Mouse (Mus musculus): ENCODE data around the gene Tsga10ip.
A peak's percentile ranks its signal among the peaks of the same experiment; 100 is the strongest.
"Not testable (repeated sequence)": the region's sequence is repeated elsewhere in the genome, so short reads cannot be mapped to it uniquely, and the experiment has no call there.

The Tsga10ip gene

DNA sequence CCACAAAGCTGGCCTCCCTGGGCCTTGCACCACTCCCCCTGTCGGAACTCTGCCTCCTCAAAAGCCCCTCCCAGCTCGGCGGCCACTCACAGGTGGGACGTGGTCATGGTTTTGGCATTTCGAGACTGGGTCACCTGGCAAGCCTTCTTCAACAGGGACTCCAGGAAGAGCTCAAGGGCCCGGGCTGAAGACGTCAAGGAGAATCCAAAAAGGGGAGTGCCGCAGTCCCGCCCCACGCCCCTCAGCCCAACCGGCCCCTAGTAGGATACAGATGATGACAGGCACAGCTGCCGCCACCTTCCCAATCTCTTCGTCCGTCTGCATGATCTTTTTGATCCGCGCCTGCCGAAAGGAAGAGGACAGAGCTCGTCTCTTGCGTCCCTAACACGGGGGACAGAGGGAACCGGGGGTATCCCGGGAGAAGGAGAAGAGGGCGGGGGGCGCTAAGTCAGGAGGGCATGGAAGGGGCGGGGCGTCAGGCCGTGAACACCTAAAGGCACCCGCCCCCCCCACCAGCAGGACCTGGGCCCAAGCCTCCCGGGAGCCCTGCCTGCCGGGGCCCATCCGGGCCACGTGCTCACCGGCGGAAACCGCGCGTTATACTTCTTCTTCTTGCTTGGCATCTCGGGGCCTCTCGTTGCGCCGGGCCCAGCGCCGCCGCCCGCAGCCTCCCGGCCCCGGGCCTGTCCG, 21.9 kb upstream of the Tsga10ip start:
- peak; percentile 80 for DNase-seq (ENCODE audit: low read depth, low spot score)

DNA sequence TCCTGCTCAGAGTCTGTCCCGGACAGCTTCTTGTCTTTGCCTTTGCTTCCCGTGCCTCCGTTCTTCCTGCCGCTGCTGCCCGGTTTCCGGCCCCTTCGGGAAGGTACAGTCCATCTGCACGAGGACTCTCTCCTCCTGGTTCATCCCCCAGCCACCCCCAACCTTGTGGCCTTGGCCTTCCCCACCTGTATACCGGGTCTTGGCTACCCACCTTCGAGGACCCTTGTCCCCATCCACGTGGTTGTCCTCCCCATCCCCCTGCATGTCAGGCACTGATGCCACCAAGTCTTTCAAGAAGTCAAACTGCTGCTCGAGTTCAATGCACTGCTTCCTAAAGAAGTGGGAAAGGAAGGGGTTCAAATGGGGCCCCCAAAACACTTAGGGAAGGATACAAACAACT, 21.2 kb upstream of the Tsga10ip start:
- no peak for DNase-seq (ENCODE audit: low read depth, low spot score)

DNA sequence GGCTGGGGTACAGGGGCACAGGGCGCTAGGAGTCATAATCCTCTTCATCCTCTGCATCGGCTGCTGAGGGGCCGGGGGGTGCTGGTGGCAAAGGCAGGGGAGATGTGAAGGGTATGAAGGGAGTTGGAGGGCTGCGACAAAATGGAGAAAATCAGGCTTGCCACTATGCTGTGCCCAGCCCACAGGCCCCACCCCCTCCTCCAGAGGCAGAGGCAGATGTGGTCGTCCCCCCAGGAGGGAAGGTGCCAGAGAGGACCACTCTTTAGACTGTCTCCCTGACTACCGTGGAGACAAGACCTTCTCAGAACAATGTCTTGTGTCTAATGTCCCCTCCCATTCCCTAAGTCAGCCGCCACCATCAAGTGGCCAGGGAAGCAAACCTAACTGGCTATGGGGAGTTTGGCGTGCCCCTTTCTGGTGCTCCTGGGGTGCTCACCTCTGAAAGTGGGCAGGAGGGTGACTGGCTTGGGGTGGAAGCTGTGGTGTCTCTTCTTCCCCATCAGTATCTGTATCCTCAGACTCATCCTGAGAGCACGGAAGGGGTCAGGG, 20.6 kb upstream of the Tsga10ip start:
- DNase-seq (ENCODE audit: low read depth, low spot score) = no peak

DNA sequence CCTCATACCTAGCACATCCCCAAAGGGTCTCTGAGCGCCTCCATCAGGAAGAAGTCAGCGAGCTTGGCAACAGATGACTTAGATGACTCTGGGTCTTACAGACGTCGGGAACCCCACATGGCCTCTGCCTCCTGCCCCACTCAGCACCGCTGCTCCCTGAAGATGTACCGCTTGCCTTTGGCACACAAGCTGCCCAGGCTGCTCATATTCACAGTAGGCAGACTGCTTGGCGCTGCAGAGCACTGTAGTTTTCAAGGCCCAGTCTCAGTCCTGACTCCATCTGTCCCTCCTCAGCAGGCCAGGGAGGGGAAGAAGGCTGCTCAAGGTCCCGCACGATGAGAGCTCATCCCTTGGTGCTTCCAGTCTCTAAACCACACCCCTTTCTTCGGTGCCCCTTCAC, 19.9 kb upstream of the Tsga10ip start:
- DNase-seq (ENCODE audit: low read depth, low spot score) = no peak

DNA sequence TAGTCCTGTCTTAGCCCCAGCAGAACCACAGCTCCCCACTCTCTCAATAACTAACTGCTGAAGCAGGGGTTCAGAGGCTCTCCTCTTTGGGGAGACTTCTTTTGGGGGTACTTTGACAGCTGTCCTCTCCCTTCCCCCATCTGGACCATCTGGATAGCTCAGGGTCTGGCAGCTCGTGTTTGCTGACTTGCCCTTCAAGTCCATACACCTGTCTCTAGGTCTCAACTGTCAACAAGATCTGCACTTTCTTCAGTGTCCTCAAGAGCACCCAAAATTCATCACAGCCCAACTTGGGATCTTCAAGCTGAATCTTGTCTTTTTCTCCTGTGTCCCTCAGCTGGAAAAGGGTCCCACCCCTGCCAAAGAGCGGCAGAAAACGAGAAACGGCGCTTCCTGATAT, 19.5 kb upstream of the Tsga10ip start:
- DNase-seq (ENCODE audit: low read depth, low spot score) = no peak

DNA sequence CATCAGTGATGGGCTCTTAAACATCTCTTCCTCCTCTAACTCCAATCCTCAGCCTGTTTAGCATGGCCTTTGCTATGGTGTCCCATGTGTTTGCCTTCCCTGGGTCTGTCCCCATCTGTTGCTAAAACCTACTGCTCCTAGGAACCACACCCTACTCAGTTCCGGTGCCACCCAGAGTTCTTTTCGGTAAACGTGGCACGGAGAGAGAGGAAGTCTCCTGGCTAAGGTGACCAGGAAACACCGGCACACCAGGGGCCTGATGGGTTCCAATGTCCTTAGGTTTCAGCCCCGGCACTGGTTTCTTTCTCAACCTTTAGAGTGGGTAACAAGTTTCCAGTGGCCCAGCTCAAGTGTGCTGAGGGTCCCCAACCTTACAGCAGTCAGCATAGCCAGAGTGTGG, 18.3 kb upstream of the Tsga10ip start:
- DNase-seq (ENCODE audit: low read depth, low spot score) = no peak

DNA sequence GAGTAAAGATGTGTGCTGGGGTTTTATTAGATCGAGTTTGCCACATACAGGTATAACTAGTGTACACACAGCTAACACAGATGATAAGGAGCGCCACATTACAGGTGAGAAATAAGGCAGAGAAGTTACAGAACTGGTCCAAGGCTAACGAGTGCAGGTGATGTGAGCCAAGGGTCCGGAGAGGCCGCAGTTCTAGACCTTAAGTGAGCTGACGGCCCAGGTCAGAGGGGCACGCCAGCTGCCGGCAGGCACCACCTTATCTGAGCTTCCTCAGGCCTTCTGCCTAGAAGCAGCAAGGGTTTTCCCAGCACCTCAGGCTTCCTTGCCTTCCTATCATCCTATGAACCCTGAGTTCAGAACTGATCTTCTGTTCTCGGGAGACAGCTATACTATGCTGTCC, 17.3 kb upstream of the Tsga10ip start:
- DNase-seq (ENCODE audit: low read depth, low spot score) = no peak

DNA sequence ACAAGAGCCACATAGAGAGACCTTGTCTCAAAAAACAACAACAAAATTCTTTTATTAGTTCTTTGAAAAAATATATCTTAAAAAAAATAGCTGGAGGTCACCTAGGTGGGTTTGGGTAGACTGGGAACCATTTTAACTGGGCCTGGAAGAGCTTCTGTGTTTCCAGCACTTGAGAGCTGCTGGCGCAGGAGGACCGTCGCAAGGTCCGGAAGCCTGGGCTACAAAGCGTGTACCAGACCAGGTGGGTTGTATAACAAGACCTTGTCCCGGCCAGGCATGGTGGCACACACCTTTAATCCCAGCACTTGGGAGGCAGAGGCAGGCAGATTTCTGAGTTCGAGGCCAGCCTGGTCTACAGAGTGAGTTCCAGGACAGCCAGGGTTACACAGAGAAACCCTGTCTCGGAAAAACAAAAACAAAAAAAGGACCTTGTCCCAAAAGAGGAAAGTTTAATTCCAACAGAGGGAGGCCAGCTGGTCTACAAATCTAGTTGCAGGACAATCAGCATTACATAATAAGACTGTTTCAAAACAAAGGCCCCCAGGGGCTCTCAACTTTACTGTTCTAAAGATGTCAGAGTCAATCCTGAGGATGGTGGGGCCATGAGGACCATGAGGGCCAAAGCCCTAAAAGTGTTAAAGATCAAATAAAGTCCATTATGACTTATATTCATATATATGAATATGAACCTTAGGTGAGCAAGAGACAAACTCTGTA, 16.6 kb upstream of the Tsga10ip start:
- no peak for DNase-seq (ENCODE audit: low read depth, low spot score)

DNA sequence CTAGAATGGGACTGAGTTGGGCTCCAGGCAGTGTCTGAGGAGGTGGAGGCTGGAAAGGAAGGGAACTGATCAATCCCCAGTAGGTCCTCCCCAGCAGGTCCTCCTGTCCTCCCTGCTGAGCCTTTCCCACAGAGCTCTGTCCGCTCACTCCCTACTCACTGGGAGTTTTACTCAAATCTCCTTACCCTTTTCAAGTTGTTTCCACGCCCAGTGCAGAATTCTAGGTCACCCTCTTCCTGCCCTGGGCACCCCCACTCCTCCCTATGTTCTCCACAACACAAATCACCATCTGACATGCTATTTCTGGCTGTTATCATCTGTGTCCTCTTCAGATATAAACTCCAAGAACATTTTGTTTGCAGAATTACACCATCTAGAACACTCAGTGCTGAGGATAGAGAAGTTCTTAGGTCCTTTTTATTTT, 12.2 kb upstream of the Tsga10ip start:
- no peak for DNase-seq (ENCODE audit: low read depth, low spot score)

DNA sequence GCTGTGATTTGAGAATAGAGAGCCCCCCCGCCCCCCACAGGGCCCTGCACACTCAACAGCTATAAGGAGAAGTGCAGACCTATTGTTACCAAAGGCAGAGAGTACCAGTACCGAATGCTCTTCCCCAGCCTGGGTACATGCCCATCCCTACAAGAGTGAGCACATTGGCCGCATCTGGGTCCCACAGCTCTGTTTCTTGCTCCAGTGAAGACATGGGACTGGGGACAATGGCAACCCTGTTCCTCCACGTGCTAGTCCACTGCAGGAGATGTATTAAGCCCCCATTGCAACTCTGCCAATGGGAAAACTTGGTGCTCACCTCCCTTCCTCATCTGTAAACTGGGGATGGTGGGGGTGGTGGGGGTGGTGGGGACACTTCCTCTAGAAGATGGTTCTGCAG, 11.5 kb upstream of the Tsga10ip start:
- DNase-seq (ENCODE audit: low read depth, low spot score) = no peak

DNA sequence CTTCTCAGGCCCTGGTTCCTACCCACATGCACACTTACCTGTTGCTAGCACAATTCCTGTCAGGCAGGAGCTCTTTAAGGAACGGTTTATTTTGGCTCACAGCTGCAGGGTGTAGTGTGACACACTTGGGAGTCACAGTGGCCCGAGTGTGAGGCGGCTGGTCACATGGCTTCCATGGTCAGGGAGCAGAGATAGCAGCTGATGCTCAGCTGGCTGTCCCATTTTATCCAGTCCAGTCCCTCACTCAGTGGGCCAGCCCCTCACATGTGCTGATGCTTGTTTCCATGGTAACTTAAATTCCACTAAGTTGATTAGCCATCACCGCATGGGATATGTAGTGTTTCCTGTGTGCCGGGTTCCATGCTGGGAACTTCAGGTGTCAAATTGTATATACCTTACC, 9.6 kb upstream of the Tsga10ip start:
- no peak for DNase-seq (ENCODE audit: low read depth, low spot score)

DNA sequence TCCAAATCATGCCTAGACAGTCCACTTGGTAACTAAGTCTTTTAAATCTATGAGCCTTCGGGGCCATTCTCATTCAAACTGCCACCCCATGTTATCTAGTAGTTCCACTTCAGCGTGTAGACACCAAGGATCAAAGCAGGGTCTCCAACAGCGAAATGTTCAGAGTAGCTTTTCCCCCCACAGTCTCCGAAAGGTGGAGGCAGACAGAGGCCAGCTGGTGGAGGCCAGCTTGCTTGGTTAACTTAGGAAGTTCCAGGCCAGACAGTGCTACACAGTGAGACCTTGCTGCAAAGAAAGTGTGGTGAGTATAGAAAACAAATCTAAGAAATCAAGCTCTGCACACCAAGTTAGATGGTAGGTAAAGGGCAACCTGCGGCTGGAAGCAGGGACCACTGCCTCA, 8.3 kb upstream of the Tsga10ip start:
- DNase-seq (ENCODE audit: low read depth, low spot score) = no peak

DNA sequence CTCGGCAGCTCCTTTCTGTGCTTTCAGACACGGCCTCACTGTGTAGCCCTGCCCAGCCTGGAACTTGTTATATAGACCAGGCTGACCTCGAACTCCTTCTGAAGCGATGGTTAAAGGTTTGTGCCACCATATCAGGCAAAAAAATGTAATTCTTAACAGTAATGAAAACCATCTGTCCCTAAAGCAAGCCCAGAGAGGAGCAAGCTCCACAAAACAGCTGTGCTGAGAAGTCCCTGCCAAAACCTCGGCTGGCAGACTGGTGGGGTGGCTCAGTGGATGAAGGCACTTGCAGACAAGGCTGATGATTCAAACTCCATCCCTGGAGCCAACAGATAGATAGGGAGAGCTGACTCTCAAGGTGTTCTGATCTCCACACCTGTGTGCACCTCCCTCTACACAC, 6.7 kb upstream of the Tsga10ip start:
- no peak for DNase-seq (ENCODE audit: low read depth, low spot score)

DNA sequence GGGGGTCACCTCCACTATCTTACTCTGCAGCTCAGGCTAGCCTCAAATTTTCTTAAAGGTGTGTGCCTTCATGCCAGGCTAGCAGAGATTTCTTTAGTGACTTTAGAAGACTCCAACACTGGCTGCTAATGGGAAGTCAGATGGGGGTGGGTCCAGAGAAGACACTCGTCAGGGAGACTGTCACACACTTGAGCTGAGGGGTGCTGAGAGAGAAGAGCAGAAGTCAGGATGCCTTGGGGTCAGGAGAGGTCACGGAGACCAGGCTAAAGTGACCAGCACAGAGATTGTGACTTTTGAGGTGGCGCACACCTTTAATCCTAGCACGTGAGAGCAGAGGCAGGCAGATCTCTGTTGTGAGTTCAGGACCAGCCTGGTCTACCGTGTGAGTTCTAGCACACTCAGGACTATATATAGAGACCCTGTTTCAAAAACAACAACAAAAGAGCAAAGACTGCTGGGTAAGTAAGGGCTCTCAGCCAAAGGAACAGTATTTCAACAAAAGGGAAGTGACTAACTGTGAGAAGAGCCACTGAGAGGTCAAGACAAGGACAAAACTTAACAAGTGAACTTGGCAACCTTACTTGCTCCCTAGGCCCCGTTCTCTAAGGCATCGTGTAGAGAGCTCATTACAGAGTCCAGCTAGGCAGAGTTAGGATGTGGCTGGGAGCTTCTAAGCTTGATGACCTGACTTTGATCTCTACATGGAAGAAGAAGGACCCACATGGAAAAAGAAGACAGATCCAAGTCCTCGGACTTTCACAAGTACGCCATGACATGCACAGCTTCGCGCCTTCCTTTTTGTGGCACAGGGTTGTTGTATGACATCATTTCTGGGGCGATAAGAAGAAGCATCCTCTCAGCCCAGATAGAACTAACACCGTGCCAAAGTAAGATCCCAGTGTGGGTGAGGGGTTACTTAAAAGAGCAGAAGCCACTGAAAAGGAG, 6.0 kb upstream of the Tsga10ip start:
- peak; percentile 50 for DNase-seq (ENCODE audit: low read depth, low spot score)

DNA sequence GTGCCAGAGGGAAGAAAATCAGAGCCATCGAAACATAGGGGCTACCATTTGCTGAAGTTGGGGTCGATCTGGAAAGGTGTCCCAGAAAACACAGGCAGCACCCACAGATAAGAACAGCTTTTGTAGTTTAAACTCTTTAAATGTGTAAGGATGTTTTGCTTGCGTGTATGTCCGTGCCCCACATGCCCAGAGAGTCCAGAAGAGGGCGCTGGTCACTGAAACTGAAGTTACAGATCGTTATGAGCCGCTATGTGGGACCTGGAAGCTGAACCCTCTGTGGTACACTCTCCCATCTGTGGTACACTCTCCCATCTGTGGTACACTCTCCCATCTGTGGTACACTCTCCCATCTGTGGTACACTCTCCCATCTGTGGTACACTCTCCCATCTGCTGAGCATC, 4.8 kb upstream of the Tsga10ip start:
- peak; percentile 91 for DNase-seq (ENCODE audit: low read depth, low spot score)

DNA sequence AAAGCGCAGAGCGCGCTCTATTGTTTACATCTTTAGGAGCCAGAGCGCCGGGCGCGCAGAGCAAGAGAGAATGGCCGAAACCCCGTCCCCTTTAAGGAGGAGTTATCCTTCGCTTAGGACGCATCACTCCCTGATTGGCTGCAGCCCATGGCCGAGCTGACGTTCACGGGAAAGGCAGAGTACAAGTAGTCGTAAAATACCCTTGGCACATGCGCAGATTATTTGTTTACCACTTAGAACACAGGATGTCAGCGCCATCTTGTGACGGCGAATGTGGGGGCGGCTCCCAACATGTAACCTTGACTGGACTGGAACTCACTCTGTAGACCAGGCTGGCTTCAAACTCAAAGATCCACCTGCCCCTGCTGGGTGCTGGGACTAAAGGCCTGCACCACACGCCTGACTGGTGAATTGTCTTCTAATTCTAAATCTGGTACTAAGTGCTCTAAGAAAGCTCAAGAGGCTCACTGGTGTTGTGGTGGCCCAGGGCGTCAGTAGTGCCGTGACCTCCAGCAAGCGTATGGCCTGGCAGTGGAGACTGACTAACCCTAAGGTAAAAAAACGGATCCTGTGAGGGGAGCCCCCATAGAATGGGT, 4.3 kb upstream of the Tsga10ip start:
- peak; percentile 85 for DNase-seq (ENCODE audit: low read depth, low spot score)

DNA sequence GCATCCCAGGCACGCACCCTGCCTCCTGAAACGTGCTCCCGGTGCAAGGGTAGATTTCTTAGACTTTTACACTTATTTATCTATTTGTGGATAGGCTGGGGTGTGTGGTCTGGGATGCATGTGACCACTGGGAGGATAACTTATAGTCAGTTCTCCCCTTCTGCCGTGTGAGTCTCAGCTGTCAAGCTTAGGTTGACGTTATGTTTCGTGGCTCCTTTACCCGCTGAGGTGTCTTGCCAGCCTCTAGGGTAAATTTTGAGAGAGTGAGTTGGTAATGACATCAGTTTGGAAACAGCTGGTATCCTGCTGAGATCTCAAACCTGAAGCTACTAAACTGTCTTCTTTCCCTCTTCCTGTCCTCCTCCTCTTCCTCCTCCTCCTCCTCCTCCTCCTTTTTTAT, 3.6 kb upstream of the Tsga10ip start:
- DNase-seq (ENCODE audit: low read depth, low spot score) = peak; percentile 82

DNA sequence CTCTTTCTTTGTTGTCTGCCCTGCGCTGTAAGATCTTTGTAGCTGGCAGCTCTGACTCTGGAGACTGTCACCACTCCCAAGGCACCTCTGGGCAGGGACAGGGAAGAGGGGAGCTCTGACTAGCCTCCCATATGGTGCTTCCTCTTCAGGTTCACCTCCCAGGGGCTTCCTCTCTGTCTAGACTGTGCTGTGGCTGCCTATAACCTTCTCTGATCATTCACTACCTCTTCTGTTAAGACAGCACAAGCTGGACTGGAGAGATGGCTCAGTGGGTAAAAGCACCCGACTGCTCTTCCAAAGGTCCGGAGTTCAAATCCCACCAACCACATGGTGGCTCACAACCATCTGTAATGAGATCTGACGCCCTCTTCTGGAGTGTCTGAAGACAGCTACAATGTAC, 1.3 kb downstream of the Tsga10ip start:
- not testable (repeated sequence) for DNase-seq (ENCODE audit: low read depth, low spot score)

DNA sequence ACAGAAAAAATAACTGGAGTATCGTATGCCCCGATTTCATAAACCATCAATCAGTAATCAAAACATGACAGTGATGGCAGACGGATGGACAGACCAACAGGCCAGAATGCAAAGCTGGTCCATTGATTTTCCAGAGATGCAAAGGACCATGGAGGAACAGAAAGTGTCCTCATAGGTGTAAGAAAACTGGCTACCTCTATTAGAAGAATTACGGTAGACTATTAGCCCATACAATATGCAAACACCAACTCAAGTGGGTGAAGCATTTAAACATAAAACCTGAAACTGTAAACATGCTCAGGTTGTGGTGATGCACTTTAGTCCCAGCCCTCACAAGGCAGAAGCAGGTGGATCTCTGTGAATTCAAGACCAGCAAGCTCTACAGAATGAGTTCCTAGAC, 7.0 kb downstream of the Tsga10ip start:
- no peak for DNase-seq (ENCODE audit: low read depth, low spot score)

DNA sequence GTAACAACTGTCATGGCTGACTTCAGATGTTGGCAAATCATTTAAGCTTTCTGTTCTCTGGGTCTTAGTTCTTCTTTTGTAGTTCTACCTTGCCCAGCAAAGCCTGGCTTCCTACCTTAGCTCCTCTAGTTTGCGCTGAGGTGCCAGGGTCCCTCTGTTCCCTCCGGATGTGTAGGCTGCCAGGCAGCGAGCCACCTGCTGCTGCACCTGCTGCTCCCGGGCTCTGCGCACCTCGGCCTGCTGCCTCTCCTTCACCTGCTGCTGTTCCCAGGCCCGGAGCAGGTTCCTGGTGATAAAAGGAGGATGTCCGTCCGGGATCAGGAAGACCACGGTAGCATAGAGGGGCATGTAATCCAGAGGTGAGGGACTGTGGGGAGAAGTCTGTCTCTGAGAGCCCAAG, 8.2 kb downstream of the Tsga10ip start:
- no peak for DNase-seq (ENCODE audit: low read depth, low spot score)

DNA sequence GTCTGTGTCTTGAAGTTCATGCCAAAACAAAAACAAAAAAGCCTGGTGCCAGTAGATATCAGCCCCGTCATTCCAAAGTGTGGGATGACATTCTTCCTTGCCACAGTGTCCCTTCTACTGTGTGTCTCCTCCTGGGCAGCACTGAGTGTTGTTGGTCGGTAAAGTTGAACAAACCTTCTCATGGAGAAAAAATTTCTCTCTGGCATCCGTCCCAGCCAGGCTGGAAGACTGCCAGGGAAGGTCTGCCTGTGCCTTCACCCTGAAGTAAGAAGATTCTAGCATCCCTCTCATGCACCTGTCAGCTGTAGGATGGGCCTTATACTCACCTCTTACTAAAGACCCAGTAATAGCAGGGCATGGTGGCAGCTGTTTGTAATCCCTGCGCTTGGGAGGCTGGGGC, 9.4 kb downstream of the Tsga10ip start:
- no peak for DNase-seq (ENCODE audit: low read depth, low spot score)

DNA sequence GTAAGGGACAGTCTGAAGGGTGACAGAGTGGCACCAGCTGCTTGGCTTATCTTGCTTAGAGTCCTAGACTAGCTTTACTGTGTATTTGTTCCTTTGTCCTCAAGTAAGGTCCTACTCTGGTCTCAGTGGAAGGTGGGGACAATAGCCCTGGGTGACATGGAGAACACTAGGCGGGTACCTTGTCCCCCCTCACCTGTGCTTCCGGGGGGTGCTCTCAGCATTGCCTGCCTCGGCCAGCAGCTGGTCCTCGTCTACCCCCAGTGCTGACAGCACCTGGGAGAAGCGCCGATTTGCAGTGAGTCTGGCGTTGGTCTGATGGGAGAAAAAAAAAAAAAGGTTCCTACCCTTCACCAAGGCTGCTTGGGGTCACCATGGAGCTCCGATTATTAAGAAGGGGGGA, 11.9 kb downstream of the Tsga10ip start:
- DNase-seq (ENCODE audit: low read depth, low spot score) = no peak

Measured in CD4-positive, CD25-positive, alpha-beta regulatory T cell, adult 2 months (primary cell).